Mouse (Mus musculus): ENCODE measurements at regions not wholly inside any gene's neighbourhood (a gene's known extent, or its start where the extent isn't known, plus 50 kb on each side); places are given as distances from the start of the nearest gene placed in this dataset.

- no peak for DNase-seq
Measured at GRCm38 (mm10) chr6:52481975-52482374, 158.2 kb downstream of the Hibadh start.

GRCm38 (mm10) chr6:52486146-52486545 lies 154.0 kb downstream of the Hibadh start:
- DNase-seq, result no peak

GRCm38 (mm10) chr6:52486655-52487054 lies 153.5 kb downstream of the Hibadh start:
- DNase-seq, result peak; percentile 70

GRCm38 (mm10) chr6:52487861-52488260 lies 152.3 kb downstream of the Hibadh start:
- no peak for DNase-seq

- DNase-seq, result no peak
Measured at GRCm38 (mm10) chr6:52490264-52490775, 149.9 kb downstream of the Hibadh start.

GRCm38 (mm10) chr6:52495301-52495700 lies 144.9 kb downstream of the Hibadh start:
- peak; percentile 38 for DNase-seq

DNA sequence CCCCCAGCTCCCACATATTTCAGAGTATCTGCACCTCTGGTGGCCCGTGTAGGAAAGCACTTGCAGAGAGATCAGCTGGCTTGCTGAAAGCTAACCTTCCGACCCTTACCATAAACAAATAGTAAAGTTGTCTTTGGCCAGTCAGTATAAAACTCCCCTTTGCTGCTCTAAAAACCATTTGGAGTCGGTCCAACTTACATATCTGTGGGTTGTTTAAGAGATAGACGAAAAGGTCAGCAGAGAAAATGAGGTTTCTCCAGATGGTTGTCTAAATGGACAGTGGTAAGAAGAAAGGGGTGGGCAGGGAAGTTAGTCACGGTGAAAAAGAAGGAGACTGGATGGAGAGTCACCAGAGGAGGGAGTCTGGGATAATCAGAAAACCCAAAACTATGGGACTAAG lies 144.3 kb downstream of the Hibadh start:
- no peak for DNase-seq

Measured in adrenal gland, adult 2 months (tissue).